Mouse (Mus musculus) layer of hippocampus, postnatal 14 days (tissue): ENCODE measurements around the gene Mgat5. TPM values are rescaled to one million over a fixed set of nuclear protein-coding genes. Genes with fewer than 3 reads are reported as not detected.
A peak's percentile ranks its signal among the peaks of the same experiment; 100 is the strongest.

Experiments used
- DNase-seq, 2 experiments: peaks; one replicate each; pipeline ENCODE4 v3.0.0; 2021 to 2022; ENCODE audit warnings: low spot score in 2 of 2, mixed read lengths in 1 of 2
- total RNA-seq, 2 experiments: library from RNA; stranded (reverse); gene quantifications; 2 replicates each; pipeline ENCODE4 v1.2.3; 2021

Mgat5 gene
- total RNA-seq, 2 experiments from 2014 or later = 52.8 to 58.8 TPM

DNA sequence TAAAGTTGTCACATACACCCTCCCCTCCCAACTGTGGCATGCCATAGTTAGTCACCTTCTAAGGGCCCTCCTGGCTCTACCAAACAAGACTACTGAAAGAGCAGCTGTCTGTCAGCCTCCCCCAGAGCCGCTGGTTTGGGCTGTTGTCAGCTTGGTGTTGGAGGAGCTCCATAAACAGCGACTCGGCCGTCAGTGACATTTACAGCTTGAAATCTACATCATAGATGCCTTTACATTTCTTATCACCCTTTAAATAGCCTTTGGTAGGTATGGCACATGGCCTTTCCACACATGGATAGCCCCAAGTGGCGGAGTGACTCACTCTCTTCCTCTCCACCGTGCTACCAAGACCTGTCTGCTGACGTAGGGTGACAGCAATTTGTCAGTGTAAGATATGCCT is 46.9 kb downstream of the Mgat5 start:
- no peak for DNase-seq

- no peak for DNase-seq
These were observed 52.2 kb downstream of the Mgat5 start for GRCm38 (mm10) chr1:127257005-127257404.

GRCm38 (mm10) chr1:127259669-127260068 is 54.9 kb downstream of the Mgat5 start:
- DNase-seq = no peak

DNA sequence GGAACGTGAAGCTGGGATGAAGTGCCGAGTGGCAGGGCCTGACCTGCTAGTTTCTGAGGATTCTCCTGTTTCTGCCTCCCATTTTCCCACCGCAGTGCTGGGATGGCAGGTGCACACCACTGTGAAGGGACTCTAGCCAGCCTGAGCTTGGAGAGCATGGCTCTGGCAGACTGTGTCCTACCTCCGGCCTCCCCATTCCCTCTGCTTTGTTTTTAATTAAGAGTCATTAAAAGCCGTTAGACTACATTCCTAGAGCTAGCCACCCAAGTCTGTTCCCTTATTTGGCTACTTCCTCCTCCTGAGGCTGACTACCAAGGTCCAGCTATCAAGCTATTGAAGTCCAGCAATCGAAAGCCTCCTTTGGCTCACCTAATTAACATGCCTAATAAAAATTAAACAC is 56.2 kb downstream of the Mgat5 start:
- no peak for DNase-seq

DNA sequence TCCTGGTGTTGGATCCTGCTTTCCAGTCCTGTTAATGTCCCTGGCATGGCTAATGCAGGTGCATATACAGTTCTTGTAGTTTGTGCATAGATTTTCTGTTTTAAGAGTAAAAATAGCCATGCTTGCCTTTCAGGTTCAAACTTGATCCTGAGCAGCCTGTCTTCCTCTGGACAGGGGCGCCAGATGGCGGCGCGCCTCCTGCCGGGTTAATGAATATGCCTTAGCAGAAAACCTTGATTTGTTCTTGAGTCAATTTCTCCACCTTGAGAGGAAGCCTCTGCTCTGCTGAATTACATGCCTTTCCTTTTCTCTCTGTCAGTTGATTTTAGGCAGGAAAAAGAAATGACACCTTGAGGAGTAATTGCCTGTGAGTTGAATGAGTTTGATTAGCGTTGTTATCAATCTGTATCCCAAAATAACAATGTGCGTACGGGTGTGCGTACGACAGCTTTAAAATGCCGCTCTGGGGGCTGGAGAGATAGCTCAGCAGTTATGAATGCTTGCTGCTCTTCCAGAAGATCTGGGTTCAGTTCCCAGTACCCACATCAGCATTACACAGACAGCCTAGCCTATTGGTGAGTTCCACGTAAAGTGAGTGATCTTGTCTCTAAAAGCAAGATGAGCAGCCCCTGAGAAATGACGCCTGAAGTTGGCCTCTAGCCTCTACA is 57.5 kb downstream of the Mgat5 start:
- no peak for DNase-seq

DNA sequence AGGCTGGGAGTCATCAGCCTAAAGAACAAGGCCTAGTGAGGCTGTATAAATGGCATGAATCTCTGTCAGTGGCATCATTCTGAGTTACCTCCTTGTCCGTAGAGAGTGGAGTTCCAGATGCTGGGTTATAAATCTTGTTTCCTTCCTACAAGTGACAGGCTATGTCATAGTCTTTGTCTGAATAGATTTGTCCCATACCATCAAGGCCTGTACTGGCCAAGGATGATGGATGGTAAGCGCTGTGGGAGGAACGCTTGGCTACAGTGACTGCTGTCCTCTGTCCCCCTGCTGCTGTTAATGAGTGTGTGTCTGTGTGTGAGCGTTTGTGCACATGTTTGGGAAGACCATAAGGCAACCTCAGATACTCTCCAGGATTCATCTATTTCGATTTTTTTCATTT is 63.2 kb downstream of the Mgat5 start:
- no peak for DNase-seq

- no peak for DNase-seq
These were observed 64.5 kb downstream of the Mgat5 start for GRCm38 (mm10) chr1:127269343-127269742.

- peak in 1 of 2 experiments; percentile 13 for DNase-seq
These were observed 65.6 kb downstream of the Mgat5 start for GRCm38 (mm10) chr1:127270273-127271020.

- no peak for DNase-seq
These were observed 66.3 kb downstream of the Mgat5 start for GRCm38 (mm10) chr1:127271156-127271555.

DNA sequence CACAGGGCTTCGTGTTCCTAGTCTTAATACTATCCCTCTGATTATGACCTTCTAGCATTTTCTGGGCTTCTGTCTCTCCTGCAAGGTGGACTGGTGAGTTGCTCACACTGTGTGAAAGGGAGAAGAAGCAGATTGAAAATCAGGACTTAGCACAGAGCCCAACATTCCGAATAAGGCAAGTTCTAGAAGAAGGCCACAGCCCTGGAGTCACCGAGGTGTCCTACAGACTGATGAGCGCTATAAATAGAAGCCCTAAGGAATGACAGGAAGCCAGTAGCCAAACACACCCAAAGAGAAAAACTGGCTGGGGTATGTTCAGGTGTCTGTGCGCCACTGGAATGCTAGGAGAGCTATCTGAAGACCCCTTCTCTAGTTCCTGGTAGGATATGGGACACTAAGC is 68.5 kb downstream of the Mgat5 start:
- no peak for DNase-seq

DNA sequence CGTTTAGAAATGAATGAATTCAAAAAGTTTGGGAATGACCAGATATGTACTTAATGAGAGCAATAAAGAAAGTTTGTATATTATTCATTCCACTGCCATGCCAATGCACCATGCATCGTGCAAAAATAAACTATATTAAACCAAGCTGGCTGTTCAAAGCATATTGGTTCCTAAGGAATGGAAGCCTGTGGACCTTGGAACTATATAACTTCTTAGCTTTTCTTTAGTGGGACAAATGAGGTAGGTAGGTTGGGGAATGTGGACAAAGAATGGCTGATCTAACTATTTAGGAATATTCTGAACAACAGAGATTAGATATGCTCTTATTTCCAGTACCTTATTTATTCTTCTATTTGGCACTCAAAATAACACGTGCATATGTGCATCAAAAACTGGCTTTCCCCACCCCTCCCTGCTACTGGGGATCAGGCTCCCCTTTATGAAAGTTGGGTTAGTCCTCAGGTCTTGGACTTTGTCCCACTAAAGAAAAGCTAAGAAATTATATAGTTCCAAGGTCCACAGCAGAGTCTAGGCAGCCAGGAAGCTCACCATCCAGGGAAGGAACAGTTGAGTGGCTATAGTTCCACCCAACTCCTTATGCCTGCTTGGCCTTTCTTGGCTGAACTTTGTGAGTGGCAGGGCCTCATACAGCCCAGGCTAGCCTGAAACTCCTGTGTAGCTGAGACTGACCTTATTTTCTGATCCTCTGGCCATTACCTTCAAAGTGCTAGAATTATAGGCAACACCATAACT is 70.9 kb downstream of the Mgat5 start:
- DNase-seq = no peak

- DNase-seq = no peak
These were observed 73.3 kb downstream of the Mgat5 start for GRCm38 (mm10) chr1:127278067-127278466.

DNA sequence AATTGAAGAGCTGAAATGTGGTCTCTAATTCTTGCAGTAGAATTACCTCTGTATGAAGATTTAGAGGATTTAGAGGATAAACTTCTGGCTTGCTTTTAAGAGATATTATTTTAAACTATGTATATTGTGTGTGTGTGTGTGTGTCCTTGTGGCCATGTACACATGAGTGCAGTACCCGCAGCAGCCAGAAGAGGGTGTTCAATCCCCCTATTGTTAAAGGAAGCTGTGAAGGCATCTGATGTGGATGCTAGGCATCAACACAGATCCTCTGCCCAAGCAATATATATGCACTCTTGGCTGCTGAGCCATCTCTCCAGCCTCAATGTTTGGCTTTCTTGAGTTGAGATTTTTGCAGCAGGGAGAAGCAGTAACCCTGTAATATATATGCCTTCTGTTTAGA is 75.4 kb downstream of the Mgat5 start:
- DNase-seq = no peak

- no peak for DNase-seq
These were observed 80.2 kb downstream of the Mgat5 start for GRCm38 (mm10) chr1:127284975-127285374.

DNA sequence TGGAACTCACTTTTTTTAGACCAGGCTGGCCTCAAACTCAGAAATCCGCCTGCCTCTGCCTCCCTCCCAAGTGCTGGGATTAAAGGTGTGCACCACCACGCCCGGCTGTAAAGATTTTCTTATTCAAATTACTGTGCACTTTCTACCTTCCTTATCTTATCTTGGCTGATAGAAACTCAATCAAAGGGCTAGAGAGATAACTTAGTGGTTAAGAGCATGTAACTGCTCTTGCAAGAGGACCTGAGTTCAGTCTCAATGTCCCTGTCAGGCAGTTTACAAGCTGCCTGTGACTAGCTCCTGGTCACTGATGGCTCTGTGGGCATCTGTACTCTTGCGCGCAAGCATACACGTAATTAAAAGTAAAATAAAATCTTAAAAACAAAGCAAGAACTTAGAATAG is 82.7 kb downstream of the Mgat5 start:
- no peak for DNase-seq

DNA sequence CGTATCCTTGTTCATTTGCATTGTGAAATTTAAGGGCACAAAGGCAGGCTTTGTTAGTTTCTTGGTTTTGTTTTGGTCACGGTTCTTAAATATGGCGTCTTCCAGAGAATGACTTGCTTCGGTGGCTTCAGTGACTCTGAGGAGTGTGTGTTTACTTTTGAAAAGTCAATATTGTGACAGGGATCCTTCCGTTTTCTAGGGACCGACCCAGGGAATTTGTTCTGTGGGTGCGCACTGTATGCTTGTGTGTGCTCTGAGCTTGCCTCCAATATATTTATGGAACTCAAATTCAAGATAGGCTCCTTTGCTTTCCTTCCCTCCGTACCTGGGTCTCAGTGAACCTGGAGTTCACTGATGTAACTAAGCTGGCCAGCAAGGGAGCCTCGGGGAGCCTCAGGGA is 86.1 kb downstream of the Mgat5 start:
- no peak for DNase-seq

- DNase-seq = no peak
These were observed 86.9 kb downstream of the Mgat5 start for GRCm38 (mm10) chr1:127291721-127292120.

- DNase-seq = no peak
These were observed 88.5 kb downstream of the Mgat5 start for GRCm38 (mm10) chr1:127293286-127293685.

DNA sequence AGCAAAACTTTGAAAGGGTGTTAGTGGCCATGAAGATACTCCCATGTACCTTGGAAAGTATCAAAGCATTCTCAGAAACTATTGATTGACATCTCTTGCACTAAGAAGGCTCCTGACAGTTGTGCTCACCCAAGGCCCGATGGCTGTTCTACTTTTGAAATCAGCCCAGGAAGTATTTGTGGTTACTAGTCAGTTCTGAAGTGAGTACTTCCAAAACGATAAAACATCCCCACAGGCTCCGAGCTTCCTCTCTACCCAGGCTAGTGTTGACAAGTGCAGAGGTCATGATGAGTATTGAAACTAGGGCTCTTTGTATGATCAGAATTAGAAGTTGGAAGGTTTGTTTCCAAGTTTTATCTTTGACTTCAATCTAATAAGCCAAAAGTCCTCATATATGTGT is 92.0 kb downstream of the Mgat5 start:
- no peak for DNase-seq

DNA sequence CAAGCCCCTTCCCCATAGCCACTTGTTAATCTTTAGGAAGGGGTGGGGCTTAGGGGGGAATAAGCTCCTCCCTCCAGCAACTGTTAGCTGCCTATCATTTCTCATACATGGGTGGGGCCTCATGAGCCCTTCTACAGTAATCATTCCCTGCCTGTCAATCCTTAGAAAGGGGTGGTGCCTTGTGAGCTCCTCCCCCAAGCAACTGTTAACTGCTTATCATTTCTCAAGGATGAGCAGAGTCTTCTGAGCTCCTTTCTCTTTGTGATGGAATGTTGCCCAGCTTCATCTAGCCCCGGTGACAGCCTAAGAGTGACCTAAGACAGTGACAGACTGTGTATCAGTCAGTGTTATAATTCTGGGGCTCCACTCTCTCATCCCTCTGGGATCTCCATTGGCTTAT is 95.0 kb downstream of the Mgat5 start:
- no peak for DNase-seq

GRCm38 (mm10) chr1:127301038-127301437 is 96.2 kb downstream of the Mgat5 start:
- DNase-seq = no peak

- DNase-seq = no peak
These were observed 97.8 kb downstream of the Mgat5 start for GRCm38 (mm10) chr1:127302620-127303019.
